Mouse (Mus musculus): ENCODE data around the gene Fam222a. TPM values are rescaled to one million over a fixed set of nuclear protein-coding genes. Genes with fewer than 3 reads are reported as not detected.

Fam222a gene
- polyA plus RNA-seq, 1 experiment from 2014 or later: 5.6 TPM

GRCm38 (mm10) chr5:114583490-114584175 lies 15.8 kb downstream of the Fam222a start:
- no peak overlapping the region for H3K27ac ChIP-seq (ENCODE audit: low read depth, low read length)
- H3K36me3 ChIP-seq (ENCODE audit: control insufficient read depth, insufficient read depth, low read length): no peaks in the 10 kb centered on the region
- 73% methylated on average over 12 of the region's 12 CpGs for WGBS
- peaks cover 62% of the 10 kb centered on the region for H3K4me1 ChIP-seq (ENCODE audit: control insufficient read depth, insufficient read depth, low read length)
- H3K4me3 ChIP-seq (ENCODE audit: low read length): no peak overlapping the region
- no peaks in the 10 kb centered on the region for H3K9me3 ChIP-seq (ENCODE audit: control insufficient read depth, low read length)
- no peak for ATAC-seq (ENCODE audit: low FRiP score, low TSS enrichment)
- no peak overlapping the region for H3K9ac ChIP-seq (ENCODE audit: low read depth, low read length)
- no peak overlapping the region for H3K4me2 ChIP-seq (replicated peaks; ENCODE audit: low read depth, low read length)
- no peaks in the 10 kb centered on the region for H3K27me3 ChIP-seq (ENCODE audit: control insufficient read depth, insufficient read depth, low read length)

- no peak for ATAC-seq (ENCODE audit: low FRiP score, low TSS enrichment)
- Histone ChIP-seq H3K27ac (ENCODE audit: low read depth, low read length) (no peak overlapping the region), H3K9ac (ENCODE audit: low read depth, low read length) (no peak overlapping the region; the same call in 1 of the 2 replicates), H3K4me1 (ENCODE audit: control insufficient read depth, insufficient read depth, low read length) (peaks cover 71% of the 10 kb centered on the region), H3K9me3 (ENCODE audit: control insufficient read depth, low read length) (no peaks in the 10 kb centered on the region), H3K27me3 (ENCODE audit: control insufficient read depth, insufficient read depth, low read length) (no peaks in the 10 kb centered on the region), H3K4me3 (ENCODE audit: low read length) (no peak overlapping the region), H3K36me3 (ENCODE audit: control insufficient read depth, insufficient read depth, low read length) (no peaks in the 10 kb centered on the region), H3K4me2 (replicated peaks; ENCODE audit: low read depth, low read length) (no peak overlapping the region)
- 55% methylated on average over 14 of the region's 14 CpGs for WGBS
Observed at GRCm38 (mm10) chr5:114584293-114585104, 16.7 kb downstream of the Fam222a start.

GRCm38 (mm10) chr5:114585682-114586081 lies 17.9 kb downstream of the Fam222a start:
- Histone ChIP-seq H3K9me3 (ENCODE audit: control insufficient read depth, low read length) (no peaks in the 10 kb centered on the region), H3K4me1 (ENCODE audit: control insufficient read depth, insufficient read depth, low read length) (peaks cover 83% of the 10 kb centered on the region), H3K9ac (ENCODE audit: low read depth, low read length) (no peak overlapping the region), H3K27me3 (ENCODE audit: control insufficient read depth, insufficient read depth, low read length) (no peaks in the 10 kb centered on the region), H3K27ac (ENCODE audit: low read depth, low read length) (peak overlapping the region; percentile 68; the same call in 1 of the 2 replicates), H3K4me2 (replicated peaks; ENCODE audit: low read depth, low read length) (no peak overlapping the region), H3K36me3 (ENCODE audit: control insufficient read depth, insufficient read depth, low read length) (no peaks in the 10 kb centered on the region), H3K4me3 (ENCODE audit: low read length) (no peak overlapping the region)
- no peak for ATAC-seq (ENCODE audit: low FRiP score, low TSS enrichment)
- WGBS: 7% methylated on average over 5 of the region's 5 CpGs

GRCm38 (mm10) chr5:114587908-114588307 lies 20.1 kb downstream of the Fam222a start:
- H3K36me3 ChIP-seq (ENCODE audit: control insufficient read depth, insufficient read depth, low read length): no peaks in the 10 kb centered on the region
- no peaks in the 10 kb centered on the region for H3K9me3 ChIP-seq (ENCODE audit: control insufficient read depth, low read length)
- 37% methylated on average over 9 of the region's 9 CpGs for WGBS
- peaks cover 96% of the 10 kb centered on the region for H3K4me1 ChIP-seq (ENCODE audit: control insufficient read depth, insufficient read depth, low read length)
- H3K4me3 ChIP-seq (ENCODE audit: low read length): no peak overlapping the region
- ATAC-seq (ENCODE audit: low FRiP score, low TSS enrichment): peak; percentile 26
- H3K27ac ChIP-seq (ENCODE audit: low read depth, low read length): no peak overlapping the region
- no peak overlapping the region for H3K9ac ChIP-seq (ENCODE audit: low read depth, low read length)
- no peak overlapping the region for H3K4me2 ChIP-seq (replicated peaks; ENCODE audit: low read depth, low read length)
- H3K27me3 ChIP-seq (ENCODE audit: control insufficient read depth, insufficient read depth, low read length): no peaks in the 10 kb centered on the region

GRCm38 (mm10) chr5:114588416-114588815 lies 20.6 kb downstream of the Fam222a start:
- ATAC-seq (ENCODE audit: low FRiP score, low TSS enrichment): peak; percentile 37
- H3K4me1 ChIP-seq (ENCODE audit: control insufficient read depth, insufficient read depth, low read length): peaks cover 97% of the 10 kb centered on the region
- H3K4me3 ChIP-seq (ENCODE audit: low read length): no peak overlapping the region
- H3K27me3 ChIP-seq (ENCODE audit: control insufficient read depth, insufficient read depth, low read length): no peaks in the 10 kb centered on the region
- H3K9ac ChIP-seq (ENCODE audit: low read depth, low read length): no peak overlapping the region
- WGBS: 21% methylated on average over 10 of the region's 10 CpGs
- H3K27ac ChIP-seq (ENCODE audit: low read depth, low read length): peak overlapping the region; percentile 86; the same call in 1 of the 2 replicates
- no peaks in the 10 kb centered on the region for H3K36me3 ChIP-seq (ENCODE audit: control insufficient read depth, insufficient read depth, low read length)
- no peaks in the 10 kb centered on the region for H3K9me3 ChIP-seq (ENCODE audit: control insufficient read depth, low read length)
- no peak overlapping the region for H3K4me2 ChIP-seq (replicated peaks; ENCODE audit: low read depth, low read length)

GRCm38 (mm10) chr5:114589026-114589425 lies 21.2 kb downstream of the Fam222a start:
- H3K4me2 ChIP-seq (replicated peaks; ENCODE audit: low read depth, low read length): peak overlapping the region; percentile 11; the same call in 1 of the 2 replicates
- H3K27me3 ChIP-seq (ENCODE audit: control insufficient read depth, insufficient read depth, low read length): no peaks in the 10 kb centered on the region
- H3K9ac ChIP-seq (ENCODE audit: low read depth, low read length): no peak overlapping the region
- no peak overlapping the region for H3K4me3 ChIP-seq (ENCODE audit: low read length)
- peak; percentile 46 for ATAC-seq (ENCODE audit: low FRiP score, low TSS enrichment)
- 34% methylated on average over 6 of the region's 6 CpGs for WGBS
- no peaks in the 10 kb centered on the region for H3K9me3 ChIP-seq (ENCODE audit: control insufficient read depth, low read length)
- peaks cover 97% of the 10 kb centered on the region for H3K4me1 ChIP-seq (ENCODE audit: control insufficient read depth, insufficient read depth, low read length)
- H3K36me3 ChIP-seq (ENCODE audit: control insufficient read depth, insufficient read depth, low read length): no peaks in the 10 kb centered on the region
- H3K27ac ChIP-seq (ENCODE audit: low read depth, low read length): peak overlapping the region; percentile 86; the same call in 1 of the 2 replicates

GRCm38 (mm10) chr5:114589454-114589853 lies 21.6 kb downstream of the Fam222a start:
- WGBS: 34% methylated on average over 2 of the region's 2 CpGs
- H3K36me3 ChIP-seq (ENCODE audit: control insufficient read depth, insufficient read depth, low read length): no peaks in the 10 kb centered on the region
- 0 out of 2 replicates have a peak overlapping the region, but pooled peaks have one; percentile 1 for H3K4me2 ChIP-seq (replicated peaks; ENCODE audit: low read depth, low read length)
- peak; percentile 9 for ATAC-seq (ENCODE audit: low FRiP score, low TSS enrichment)
- peaks cover 97% of the 10 kb centered on the region for H3K4me1 ChIP-seq (ENCODE audit: control insufficient read depth, insufficient read depth, low read length)
- H3K4me3 ChIP-seq (ENCODE audit: low read length): no peak overlapping the region
- H3K27me3 ChIP-seq (ENCODE audit: control insufficient read depth, insufficient read depth, low read length): no peaks in the 10 kb centered on the region
- H3K9me3 ChIP-seq (ENCODE audit: control insufficient read depth, low read length): no peaks in the 10 kb centered on the region
- peak overlapping the region; percentile 85 for H3K27ac ChIP-seq (ENCODE audit: low read depth, low read length)
- H3K9ac ChIP-seq (ENCODE audit: low read depth, low read length): no peak overlapping the region

- H3K4me1 ChIP-seq (ENCODE audit: control insufficient read depth, insufficient read depth, low read length): peaks cover 97% of the 10 kb centered on the region
- no peak overlapping the region for H3K4me3 ChIP-seq (ENCODE audit: low read length)
- no peak overlapping the region; the same call in 1 of the 2 replicates for H3K9ac ChIP-seq (ENCODE audit: low read depth, low read length)
- no peaks in the 10 kb centered on the region for H3K27me3 ChIP-seq (ENCODE audit: control insufficient read depth, insufficient read depth, low read length)
- 66% methylated on average over 17 of the region's 17 CpGs for WGBS
- peak overlapping the region; percentile 85 for H3K27ac ChIP-seq (ENCODE audit: low read depth, low read length)
- H3K36me3 ChIP-seq (ENCODE audit: control insufficient read depth, insufficient read depth, low read length): no peaks in the 10 kb centered on the region
- no peaks in the 10 kb centered on the region for H3K9me3 ChIP-seq (ENCODE audit: control insufficient read depth, low read length)
- no peak for ATAC-seq (ENCODE audit: low FRiP score, low TSS enrichment)
- H3K4me2 ChIP-seq (replicated peaks; ENCODE audit: low read depth, low read length): no peak overlapping the region
Observed at GRCm38 (mm10) chr5:114590043-114590913, 22.5 kb downstream of the Fam222a start.
